Mouse (Mus musculus) limb, embryonic 14.5 days (tissue): ENCODE results near the gene App. TPM values are rescaled to one million over a fixed set of nuclear protein-coding genes. Genes with fewer than 3 reads are reported as not detected.

Source experiments
- ATAC-seq: fragments of 200-750 bp; cut with Nextera tagmentation; 2 replicates; pipeline ENCODE4 v1.8.0; 2017; ENCODE audit warnings: low read depth, moderate number of reproducible peaks, moderate TSS enrichment; ENCODE audit not compliant: low FRiP score
- DNase-seq: peaks from one replicate; pipeline ENCODE4 v3.0.0-alpha.2; 2015; ENCODE audit warnings: low spot score
- H3K27ac ChIP-seq: fragments of 300-500 bp; sonication (generic); replicated peaks from 2 replicates; pipeline ENCODE4 v1.5.1; 2014; ENCODE audit warnings: low read depth, mild to moderate bottlenecking, low read length, moderate library complexity, mixed read lengths
- H3K27me3 ChIP-seq: fragments of 300-500 bp; sonication (generic); 2 replicates; pipeline ENCODE4 v1.6.1; 2014; ENCODE audit warnings: low read length, mixed read lengths; ENCODE audit not compliant: control insufficient read depth, insufficient read depth
- H3K36me3 ChIP-seq: fragments of 300-500 bp; sonication (generic); 2 replicates; pipeline ENCODE4 v1.6.1; 2014; ENCODE audit warnings: mild to moderate bottlenecking, low read length, moderate library complexity, mixed read lengths; ENCODE audit not compliant: control insufficient read depth, insufficient read depth
- H3K4me1 ChIP-seq: fragments of 300-500 bp; sonication (generic); 2 replicates; pipeline ENCODE4 v1.6.1; 2014; ENCODE audit warnings: antibody characterized with exemption, low read length, mixed read lengths; ENCODE audit not compliant: control insufficient read depth, insufficient read depth
- H3K4me2 ChIP-seq: fragments of 300-500 bp; sonication (generic); replicated peaks from 2 replicates; pipeline ENCODE4 v1.6.1; 2014; ENCODE audit warnings: low read depth, mild to moderate bottlenecking, low read length, moderate library complexity; ENCODE audit not compliant: severe bottlenecking
- H3K4me3 ChIP-seq: fragments of 300-500 bp; sonication (generic); replicated peaks from 2 replicates; pipeline ENCODE4 v1.5.1; 2014; ENCODE audit warnings: low read length
- H3K9ac ChIP-seq: fragments of 300-500 bp; sonication (generic); 2 replicates; pipeline ENCODE4 v1.6.1; 2014; ENCODE audit warnings: mild to moderate bottlenecking, low read depth, low read length, moderate library complexity; ENCODE audit not compliant: severe bottlenecking
- H3K9me3 ChIP-seq: fragments of 300-500 bp; sonication (generic); 2 replicates; pipeline ENCODE4 v1.6.1; 2016; ENCODE audit warnings: low read length; ENCODE audit not compliant: control insufficient read depth
- POLR2A ChIP-seq: fragments of 200-500 bp; IDR thresholded peaks from 2 replicates; pipeline ENCODE4 v1.8.0; 2012; ENCODE audit warnings: inconsistent platforms, mild to moderate bottlenecking, moderate library complexity, borderline replicate concordance; ENCODE audit not compliant: insufficient read depth, insufficient read length; ENCODE audit errors: extremely low read depth
- WGBS: fragments of 180-500 bp; shearing (Covaris S2); extraction: QIAGEN DNeasy Blood & Tissue Kit; methylation state at CpG from one replicate; pipeline ENCODE4 v1.1.7; 2014; 5-methylcytosine and 5-hydroxymethylcytosine counted together
- polyA plus RNA-seq, 2 experiments: library from polyadenylated mRNA; depleted of rRNA in 1 of 2; stranded (reverse) in 1 of 2; unstranded in 1 of 2; fragments of >200 nt; fragmentation: Nextera tagmentation in 1 of 2; extraction: Ambion mirVana in 1 of 2; gene quantifications; 2 replicates each; pipeline versions ENCODE4 v1.2.1 to v1.2.3; 2012 to 2014

App gene
- polyA plus RNA-seq, 2 experiments = 206 to 326 TPM

GRCm38 (mm10) chr16:85152457-85152856 lies 21.1 kb downstream of the App start:
- no peaks in the 10 kb centered on the region for H3K36me3 ChIP-seq
- no peaks in the 10 kb centered on the region for H3K27me3 ChIP-seq
- no peaks in the 10 kb centered on the region for H3K9me3 ChIP-seq
- no peak overlapping the region for H3K9ac ChIP-seq
- H3K4me2 ChIP-seq = no peak overlapping the region
- 86% methylated on average over 8 of the region's 8 CpGs for WGBS
- ATAC-seq = no peak
- H3K4me1 ChIP-seq = peaks cover 37% of the 10 kb centered on the region
- no peak overlapping the region for H3K4me3 ChIP-seq
- no peak for DNase-seq
- H3K27ac ChIP-seq = no peak overlapping the region
- TF ChIP-seq POLR2A = no peak

- Histone ChIP-seq H3K9ac (no peak overlapping the region), H3K27ac (no peak overlapping the region), H3K4me3 (no peak overlapping the region), H3K4me1 (peaks cover 37% of the 10 kb centered on the region), H3K36me3 (no peaks in the 10 kb centered on the region), H3K4me2 (no peak overlapping the region), H3K9me3 (no peaks in the 10 kb centered on the region), H3K27me3 (no peaks in the 10 kb centered on the region)
- DNase-seq (no peak), ATAC-seq (0 out of 2 replicates have a peak, but pooled peaks have one; percentile 14)
- 26% methylated on average over 7 of the region's 7 CpGs for WGBS
- TF ChIP-seq POLR2A = no peak
Measured at GRCm38 (mm10) chr16:85151681-85152080, 21.9 kb downstream of the App start.

- no peaks in the 10 kb centered on the region for H3K36me3 ChIP-seq
- H3K9ac ChIP-seq = no peak overlapping the region
- WGBS = 16% methylated on average over 9 of the region's 9 CpGs
- H3K4me1 ChIP-seq = peaks cover 31% of the 10 kb centered on the region
- no peak for ATAC-seq
- no peak overlapping the region for H3K4me3 ChIP-seq
- H3K27ac ChIP-seq = no peak overlapping the region
- no peaks in the 10 kb centered on the region for H3K9me3 ChIP-seq
- no peak overlapping the region for H3K4me2 ChIP-seq
- TF ChIP-seq POLR2A = no peak
- H3K27me3 ChIP-seq = no peaks in the 10 kb centered on the region
- no peak for DNase-seq
Measured at GRCm38 (mm10) chr16:85150902-85151301, 22.7 kb downstream of the App start.

- H3K9ac ChIP-seq = no peak overlapping the region
- no peaks in the 10 kb centered on the region for H3K36me3 ChIP-seq
- no peak overlapping the region for H3K4me3 ChIP-seq
- DNase-seq (no peak), ATAC-seq (no peak)
- no peaks in the 10 kb centered on the region for H3K9me3 ChIP-seq
- H3K27ac ChIP-seq = no peak overlapping the region
- 72% methylated on average over 1 of the region's 1 CpGs for WGBS
- H3K27me3 ChIP-seq = no peaks in the 10 kb centered on the region
- H3K4me2 ChIP-seq = no peak overlapping the region
- TF ChIP-seq POLR2A = no peak
- H3K4me1 ChIP-seq = peaks cover 22% of the 10 kb centered on the region
Measured at GRCm38 (mm10) chr16:85149509-85149871, 24.1 kb downstream of the App start.

GRCm38 (mm10) chr16:85148615-85149508 lies 24.7 kb downstream of the App start:
- peak; percentile 39 for DNase-seq
- H3K4me3 ChIP-seq = no peak overlapping the region
- no peak overlapping the region for H3K9ac ChIP-seq
- peaks cover 22% of the 10 kb centered on the region for H3K4me1 ChIP-seq
- WGBS = 63% methylated on average over 9 of the region's 9 CpGs
- no peak overlapping the region for H3K27ac ChIP-seq
- no peak overlapping the region for H3K4me2 ChIP-seq
- peak; percentile 44; the same call in 1 of the 2 replicates for ATAC-seq
- no peak for TF ChIP-seq POLR2A
- no peaks in the 10 kb centered on the region for H3K36me3 ChIP-seq
- no peaks in the 10 kb centered on the region for H3K27me3 ChIP-seq
- H3K9me3 ChIP-seq = no peaks in the 10 kb centered on the region

GRCm38 (mm10) chr16:85147440-85147839 lies 26.1 kb downstream of the App start:
- Histone ChIP-seq H3K36me3 (no peaks in the 10 kb centered on the region), H3K4me2 (no peak overlapping the region), H3K27ac (no peak overlapping the region), H3K9me3 (no peaks in the 10 kb centered on the region), H3K27me3 (no peaks in the 10 kb centered on the region), H3K4me3 (no peak overlapping the region), H3K9ac (no peak overlapping the region), H3K4me1 (peaks cover 22% of the 10 kb centered on the region)
- DNase-seq (no peak), ATAC-seq (no peak)
- TF ChIP-seq POLR2A = no peak
- 64% methylated on average over 4 of the region's 4 CpGs for WGBS
